Mouse (Mus musculus): ENCODE results near the gene Armh2. TPM values are rescaled to one million over a fixed set of nuclear protein-coding genes. Genes with fewer than 3 reads are reported as not detected.
A peak's percentile ranks its signal among the peaks of the same experiment; 100 is the strongest.

The Armh2 gene
- polyA plus RNA-seq, 1 experiment, result 0.07 TPM

- Histone ChIP-seq H3K27me3 (ENCODE audit: control insufficient read depth, insufficient read depth, insufficient read length) (no peaks in the 10 kb centered on the region), H3K79me2 (ENCODE audit: control insufficient read depth, insufficient read depth) (no peaks in the 10 kb centered on the region), H3K4me2 (ENCODE audit: low read depth) (no peak overlapping the region), H3K36me3 (ENCODE audit: control insufficient read depth, insufficient read depth) (no peaks in the 10 kb centered on the region), H3ac (ENCODE audit: control insufficient read depth, insufficient read length) (no peak overlapping the region), H3K4me3 (no peak overlapping the region)
- TF ChIP-seq SRF (IDR thresholded peaks at IDR 0.05; ENCODE audit: control insufficient read depth, insufficient read length, low read depth) (no peak), TCF12 (IDR thresholded peaks at IDR 0.05; ENCODE audit: insufficient read depth, poor library complexity, severe bottlenecking) (no peak), MYOD1 (IDR thresholded peaks at IDR 0.05; ENCODE audit: control insufficient read depth in 1 of 3, insufficient read length in 2 of 3, low read depth in 2 of 3) (no peak), CEBPB (IDR thresholded peaks at IDR 0.05; ENCODE audit: insufficient read depth, poor library complexity, severe bottlenecking) (no peak)
Observed at GRCm38 (mm10) chr13:24729128-24729527, 11.9 kb upstream of the Armh2 start.

- Histone ChIP-seq H3K36me3 (ENCODE audit: control insufficient read depth, insufficient read depth) (no peaks in the 10 kb centered on the region), H3ac (ENCODE audit: control insufficient read depth, insufficient read length) (no peak overlapping the region), H3K79me2 (ENCODE audit: control insufficient read depth, insufficient read depth) (no peaks in the 10 kb centered on the region), H3K4me2 (ENCODE audit: low read depth) (no peak overlapping the region), H3K27me3 (ENCODE audit: control insufficient read depth, insufficient read depth, insufficient read length) (no peaks in the 10 kb centered on the region), H3K4me3 (no peak overlapping the region)
- TF ChIP-seq REST (IDR thresholded peaks at IDR 0.05; ENCODE audit: insufficient read depth, insufficient read length) (no peak), TCF12 (IDR thresholded peaks at IDR 0.05; ENCODE audit: insufficient read depth, poor library complexity, severe bottlenecking) (no peak), SRF (IDR thresholded peaks at IDR 0.05; ENCODE audit: control insufficient read depth, insufficient read length, low read depth) (no peak), POLR2AphosphoS2 (IDR thresholded peaks at IDR 0.05; ENCODE audit: insufficient read length, low read depth) (no peak), USF1 (IDR thresholded peaks at IDR 0.05; ENCODE audit: low read depth) (no peak), E2F4 (IDR thresholded peaks at IDR 0.05; ENCODE audit: insufficient read depth) (no peak), POLR2A (IDR thresholded peaks at IDR 0.05; ENCODE audit: insufficient read length, low read depth) (no peak), MYOG (IDR thresholded peaks at IDR 0.05; ENCODE audit: control insufficient read depth in 1 of 3, insufficient read depth in 1 of 3, insufficient read length in 2 of 3, low read depth in 2 of 3) (no peak), TCF3 (IDR thresholded peaks at IDR 0.05; ENCODE audit: insufficient read length, low read depth) (no peak), MAX (IDR thresholded peaks at IDR 0.05; ENCODE audit: low read depth) (no peak), CEBPB (IDR thresholded peaks at IDR 0.05; ENCODE audit: insufficient read depth, poor library complexity, severe bottlenecking) (no peak), MYOD1 (IDR thresholded peaks at IDR 0.05; ENCODE audit: control insufficient read depth in 1 of 3, insufficient read length in 2 of 3, low read depth in 2 of 3) (no peak)
Observed at GRCm38 (mm10) chr13:24734502-24734901, 6.5 kb upstream of the Armh2 start.

- Histone ChIP-seq H3K27me3 (ENCODE audit: control insufficient read depth, insufficient read depth, insufficient read length) (no peaks in the 10 kb centered on the region), H3K36me3 (ENCODE audit: control insufficient read depth, insufficient read depth) (no peaks in the 10 kb centered on the region), H3K79me2 (ENCODE audit: control insufficient read depth, insufficient read depth) (no peaks in the 10 kb centered on the region), H3K4me2 (ENCODE audit: low read depth) (peak overlapping the region; percentile 28), H3K4me3 (no peak overlapping the region), H3ac (ENCODE audit: control insufficient read depth, insufficient read length) (no peak overlapping the region)
- TF ChIP-seq SRF (IDR thresholded peaks at IDR 0.05; ENCODE audit: control insufficient read depth, insufficient read length, low read depth), result no peak
- no peak for TF ChIP-seq MYOG (IDR thresholded peaks at IDR 0.05; ENCODE audit: control insufficient read depth in 1 of 3, insufficient read depth in 1 of 3, insufficient read length in 2 of 3, low read depth in 2 of 3)
- no peak for TF ChIP-seq TCF3 (IDR thresholded peaks at IDR 0.05; ENCODE audit: insufficient read length, low read depth)
- no peak for TF ChIP-seq E2F4 (IDR thresholded peaks at IDR 0.05; ENCODE audit: insufficient read depth)
- no peak for TF ChIP-seq POLR2AphosphoS2 (IDR thresholded peaks at IDR 0.05; ENCODE audit: insufficient read length, low read depth)
- no peak for TF ChIP-seq CEBPB (IDR thresholded peaks at IDR 0.05; ENCODE audit: insufficient read depth, poor library complexity, severe bottlenecking)
- TF ChIP-seq POLR2A (IDR thresholded peaks at IDR 0.05; ENCODE audit: insufficient read length, low read depth), result no peak
- TF ChIP-seq USF1 (IDR thresholded peaks at IDR 0.05; ENCODE audit: low read depth), result no peak
- no peak for TF ChIP-seq REST (IDR thresholded peaks at IDR 0.05; ENCODE audit: insufficient read depth, insufficient read length)
Observed at GRCm38 (mm10) chr13:24735608-24736131, 5.4 kb upstream of the Armh2 start.

- TF ChIP-seq MAX (IDR thresholded peaks at IDR 0.05; ENCODE audit: low read depth) (no peak), POLR2A (IDR thresholded peaks at IDR 0.05; ENCODE audit: insufficient read length, low read depth) (no peak), MYOG (IDR thresholded peaks at IDR 0.05; ENCODE audit: control insufficient read depth in 1 of 3, insufficient read depth in 1 of 3, insufficient read length in 2 of 3, low read depth in 2 of 3) (peak in 1 of 3 experiments; percentile 17), TCF3 (IDR thresholded peaks at IDR 0.05; ENCODE audit: insufficient read length, low read depth) (no peak), MYOD1 (IDR thresholded peaks at IDR 0.05; ENCODE audit: control insufficient read depth in 1 of 3, insufficient read length in 2 of 3, low read depth in 2 of 3) (peak in 1 of 3 experiments; percentile 43), CEBPB (IDR thresholded peaks at IDR 0.05; ENCODE audit: insufficient read depth, poor library complexity, severe bottlenecking) (no peak)
- H3ac ChIP-seq (ENCODE audit: control insufficient read depth, insufficient read length), result no peak overlapping the region
- H3K79me2 ChIP-seq (ENCODE audit: control insufficient read depth, insufficient read depth), result no peaks in the 10 kb centered on the region
- H3K4me3 ChIP-seq, result no peak overlapping the region
- H3K36me3 ChIP-seq (ENCODE audit: control insufficient read depth, insufficient read depth), result no peaks in the 10 kb centered on the region
- no peaks in the 10 kb centered on the region for H3K27me3 ChIP-seq (ENCODE audit: control insufficient read depth, insufficient read depth, insufficient read length)
- H3K4me2 ChIP-seq (ENCODE audit: low read depth), result peak overlapping the region; percentile 32
Observed at GRCm38 (mm10) chr13:24747823-24748222, 6.8 kb downstream of the Armh2 start.

GRCm38 (mm10) chr13:24750807-24751206 lies 9.8 kb downstream of the Armh2 start:
- H3K79me2 ChIP-seq (ENCODE audit: control insufficient read depth, insufficient read depth), result no peaks in the 10 kb centered on the region
- no peaks in the 10 kb centered on the region for H3K27me3 ChIP-seq (ENCODE audit: control insufficient read depth, insufficient read depth, insufficient read length)
- no peak overlapping the region for H3ac ChIP-seq (ENCODE audit: control insufficient read depth, insufficient read length)
- no peak overlapping the region for H3K4me2 ChIP-seq (ENCODE audit: low read depth)
- no peak overlapping the region for H3K4me3 ChIP-seq
- TF ChIP-seq USF1 (IDR thresholded peaks at IDR 0.05; ENCODE audit: low read depth) (no peak), TCF12 (IDR thresholded peaks at IDR 0.05; ENCODE audit: insufficient read depth, poor library complexity, severe bottlenecking) (no peak), MAX (IDR thresholded peaks at IDR 0.05; ENCODE audit: low read depth) (no peak), REST (IDR thresholded peaks at IDR 0.05; ENCODE audit: insufficient read depth, insufficient read length) (no peak), TCF3 (IDR thresholded peaks at IDR 0.05; ENCODE audit: insufficient read length, low read depth) (no peak), CEBPB (IDR thresholded peaks at IDR 0.05; ENCODE audit: insufficient read depth, poor library complexity, severe bottlenecking) (no peak)
- peaks cover 16% of the 10 kb centered on the region for H3K36me3 ChIP-seq (ENCODE audit: control insufficient read depth, insufficient read depth)
